Mouse (Mus musculus) intestine, embryonic 14.5 days (tissue): ENCODE data around the gene Pdcd1. TPM values are rescaled to one million over a fixed set of nuclear protein-coding genes. Genes with fewer than 3 reads are reported as not detected.
A peak's percentile ranks its signal among the peaks of the same experiment; 100 is the strongest.
"Not testable (repeated sequence)": the region's sequence is repeated elsewhere in the genome, so short reads cannot be mapped to it uniquely, and the experiment has no call there.

Source experiments
- ATAC-seq: fragments of 200-750 bp; cut with Nextera tagmentation; replicated peaks from 2 replicates; pipeline ENCODE4 v1.8.0; 2017; ENCODE audit warnings: low read depth, moderate number of reproducible peaks, moderate TSS enrichment, moderate library complexity; ENCODE audit not compliant: low FRiP score, low TSS enrichment
- DNase-seq: peaks from one replicate; pipeline ENCODE4 v3.0.0-alpha.2; 2018; ENCODE audit warnings: low spot score
- H3K27ac ChIP-seq: fragments of 300-500 bp; sonication (generic); 2 replicates; pipeline ENCODE4 v1.5.1; 2014; ENCODE audit warnings: low read depth, mild to moderate bottlenecking, control low read depth
- H3K27me3 ChIP-seq: fragments of 300-500 bp; sonication (generic); replicated peaks from 2 replicates; pipeline ENCODE4 v1.6.1; 2014; ENCODE audit warnings: low read length, control low read depth; ENCODE audit not compliant: control insufficient read depth, insufficient read depth
- H3K36me3 ChIP-seq: fragments of 300-500 bp; sonication (generic); 2 replicates; pipeline ENCODE4 v1.6.1; 2014; ENCODE audit warnings: low read length, control low read depth; ENCODE audit not compliant: control insufficient read depth, insufficient read depth
- H3K4me1 ChIP-seq: fragments of 300-500 bp; sonication (generic); replicated peaks from 2 replicates; pipeline ENCODE4 v1.6.1; 2014; ENCODE audit warnings: low read length, control low read depth, mixed read lengths; ENCODE audit not compliant: control insufficient read depth, insufficient read depth
- H3K4me2 ChIP-seq: fragments of 300-500 bp; sonication (generic); 2 replicates; pipeline ENCODE4 v1.6.1; 2014; ENCODE audit warnings: low read length
- H3K4me3 ChIP-seq: fragments of 300-500 bp; sonication (generic); 2 replicates; pipeline ENCODE4 v1.5.1; 2014; ENCODE audit warnings: low read depth, low read length, control low read depth, mixed read lengths
- H3K9ac ChIP-seq: fragments of 300-500 bp; sonication (generic); 2 replicates; pipeline ENCODE4 v1.6.1; 2014; ENCODE audit warnings: mild to moderate bottlenecking, low read length
- H3K9me3 ChIP-seq: fragments of 300-500 bp; sonication (generic); 2 replicates; pipeline ENCODE4 v1.6.1; 2016; ENCODE audit warnings: low read length, control low read depth; ENCODE audit not compliant: control insufficient read depth
- WGBS: fragments of 180-500 bp; shearing (Covaris S2); extraction: QIAGEN DNeasy Blood & Tissue Kit; methylation state at CpG from one replicate; pipeline ENCODE4 v1.1.7; 2014; 5-methylcytosine and 5-hydroxymethylcytosine counted together
- polyA plus RNA-seq: library from polyadenylated mRNA; unstranded; fragments of >200 nt; fragmentation: Nextera tagmentation; extraction: Ambion mirVana; gene quantifications from 2 replicates; pipeline ENCODE4 v1.2.1, GENCODE M21; 2014

Pdcd1 gene
- polyA plus RNA-seq, 1 experiment from 2014 or later, result 0.20 TPM

- ATAC-seq (no peak), DNase-seq (no peak)
- no peak overlapping the region for H3K4me3 ChIP-seq
- WGBS, result 63% methylated on average over 3 of the region's 3 CpGs
- H3K27me3 ChIP-seq, result no peaks in the 10 kb centered on the region
- no peaks in the 10 kb centered on the region for H3K4me1 ChIP-seq
- no peak overlapping the region for H3K27ac ChIP-seq
- no peak overlapping the region for H3K4me2 ChIP-seq
- no peaks in the 10 kb centered on the region for H3K9me3 ChIP-seq
- no peaks in the 10 kb centered on the region for H3K36me3 ChIP-seq
- no peak overlapping the region for H3K9ac ChIP-seq
Measured at GRCm38 (mm10) chr1:94078314-94078713, 26.0 kb upstream of the Pdcd1 start.

DNA sequence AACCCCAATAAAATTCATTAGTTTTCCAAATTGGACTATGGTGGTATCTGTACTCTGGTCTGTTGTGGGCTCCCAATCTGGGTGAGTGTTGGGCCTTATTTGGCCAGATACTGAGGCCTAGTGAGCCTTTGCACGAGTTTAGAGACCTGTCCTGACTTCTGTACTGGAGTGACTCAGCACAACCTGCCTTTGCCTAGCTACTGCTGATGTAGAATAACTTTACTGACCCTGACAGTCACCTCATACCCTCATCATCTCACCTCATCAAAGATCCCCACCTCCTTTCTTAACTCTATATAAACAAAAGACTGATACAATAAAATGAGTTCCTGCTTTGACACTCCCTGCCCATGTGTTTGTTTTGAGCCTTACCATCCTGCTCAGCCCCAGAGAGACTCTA lies 24.3 kb upstream of the Pdcd1 start:
- Histone ChIP-seq H3K9ac (no peak overlapping the region), H3K27ac (no peak overlapping the region), H3K9me3 (no peaks in the 10 kb centered on the region), H3K4me3 (no peak overlapping the region), H3K4me2 (no peak overlapping the region), H3K4me1 (no peaks in the 10 kb centered on the region), H3K36me3 (no peaks in the 10 kb centered on the region), H3K27me3 (no peaks in the 10 kb centered on the region)
- ATAC-seq (no peak), DNase-seq (no peak)
- 29% methylated on average over 1 of the region's 1 CpGs for WGBS

- Histone ChIP-seq H3K36me3 (no peaks in the 10 kb centered on the region), H3K9me3 (no peaks in the 10 kb centered on the region), H3K9ac (no peak overlapping the region), H3K4me1 (no peaks in the 10 kb centered on the region), H3K27me3 (no peaks in the 10 kb centered on the region), H3K27ac (no peak overlapping the region), H3K4me3 (no peak overlapping the region), H3K4me2 (no peak overlapping the region)
- ATAC-seq (no peak), DNase-seq (no peak)
- 88% methylated on average over 6 of the region's 6 CpGs for WGBS
Measured at GRCm38 (mm10) chr1:94074756-94075155, 22.4 kb upstream of the Pdcd1 start.

DNA sequence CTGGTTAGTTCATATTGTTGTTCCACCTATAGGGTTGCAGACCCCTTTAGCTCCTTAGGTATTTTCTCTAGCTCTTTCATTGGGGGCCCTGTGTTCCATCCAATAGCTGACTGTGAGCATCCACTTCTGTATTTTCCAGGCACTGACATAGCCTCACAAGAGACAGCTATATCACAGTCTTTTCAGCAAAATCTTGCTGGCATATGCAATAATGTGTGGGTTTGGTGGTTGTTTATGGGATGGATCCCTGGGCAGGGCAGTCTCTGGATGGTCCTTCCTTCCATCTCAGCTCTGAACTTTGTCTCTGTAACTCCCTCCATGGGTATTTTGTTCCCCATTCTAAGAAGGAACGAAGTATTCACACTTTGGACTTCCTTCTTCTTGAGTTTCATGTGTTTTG lies 5.9 kb upstream of the Pdcd1 start:
- DNase-seq, H3K9me3 ChIP-seq, ATAC-seq, H3K27ac ChIP-seq, H3K4me1 ChIP-seq, H3K9ac ChIP-seq, H3K36me3 ChIP-seq, H3K4me3 ChIP-seq, H3K4me2 ChIP-seq, H3K27me3 ChIP-seq: not testable (repeated sequence)
- WGBS, result 80% methylated on average over 1 of the region's 1 CpGs

DNA sequence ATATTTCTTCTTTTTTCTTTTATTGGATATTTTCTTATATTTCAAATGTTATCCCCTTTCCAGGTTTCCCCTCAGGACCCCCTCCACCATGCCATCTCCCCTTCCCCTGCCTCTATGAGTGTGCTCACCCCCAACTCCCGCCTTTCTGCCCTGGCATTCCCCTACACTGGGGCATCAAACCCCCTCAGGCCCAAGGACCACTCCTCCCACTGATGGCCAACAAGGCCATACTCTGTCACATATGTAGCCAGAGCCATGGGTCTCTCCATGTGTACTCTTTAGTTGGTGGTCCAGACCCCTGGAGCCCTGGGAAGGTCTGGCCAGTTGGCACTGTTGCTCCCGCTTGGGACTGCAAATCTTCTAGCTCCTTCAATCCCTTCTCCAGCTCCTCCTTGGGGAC lies 5.0 kb upstream of the Pdcd1 start:
- ATAC-seq (no peak), DNase-seq (peak; percentile 41)
- H3K4me2 ChIP-seq, result no peak overlapping the region
- no peaks in the 10 kb centered on the region for H3K36me3 ChIP-seq
- no peaks in the 10 kb centered on the region for H3K9me3 ChIP-seq
- no peaks in the 10 kb centered on the region for H3K27me3 ChIP-seq
- H3K9ac ChIP-seq, result no peak overlapping the region
- 88% methylated on average over 2 of the region's 2 CpGs for WGBS
- no peak overlapping the region for H3K27ac ChIP-seq
- H3K4me3 ChIP-seq, result no peak overlapping the region
- H3K4me1 ChIP-seq, result no peaks in the 10 kb centered on the region

- no peaks in the 10 kb centered on the region for H3K36me3 ChIP-seq
- DNase-seq, result no peak
- H3K4me2 ChIP-seq, result no peak overlapping the region
- no peak overlapping the region for H3K27ac ChIP-seq
- no peaks in the 10 kb centered on the region for H3K27me3 ChIP-seq
- no peaks in the 10 kb centered on the region for H3K9me3 ChIP-seq
- 42% methylated on average over 3 of the region's 3 CpGs for WGBS
- H3K4me1 ChIP-seq, result no peaks in the 10 kb centered on the region
- ATAC-seq, result no peak
- H3K4me3 ChIP-seq, result no peak overlapping the region
- no peak overlapping the region for H3K9ac ChIP-seq
Measured at GRCm38 (mm10) chr1:94055966-94056365, 3.6 kb upstream of the Pdcd1 start.

GRCm38 (mm10) chr1:94054481-94054880 lies 2.1 kb upstream of the Pdcd1 start:
- H3K4me1 ChIP-seq, result no peaks in the 10 kb centered on the region
- no peaks in the 10 kb centered on the region for H3K27me3 ChIP-seq
- no peaks in the 10 kb centered on the region for H3K36me3 ChIP-seq
- H3K4me2 ChIP-seq, result no peak overlapping the region
- H3K9me3 ChIP-seq, result no peaks in the 10 kb centered on the region
- ATAC-seq, result no peak
- no peak overlapping the region for H3K9ac ChIP-seq
- no peak overlapping the region for H3K4me3 ChIP-seq
- no peak for DNase-seq
- H3K27ac ChIP-seq, result no peak overlapping the region
- 83% methylated on average over 1 of the region's 1 CpGs for WGBS

DNA sequence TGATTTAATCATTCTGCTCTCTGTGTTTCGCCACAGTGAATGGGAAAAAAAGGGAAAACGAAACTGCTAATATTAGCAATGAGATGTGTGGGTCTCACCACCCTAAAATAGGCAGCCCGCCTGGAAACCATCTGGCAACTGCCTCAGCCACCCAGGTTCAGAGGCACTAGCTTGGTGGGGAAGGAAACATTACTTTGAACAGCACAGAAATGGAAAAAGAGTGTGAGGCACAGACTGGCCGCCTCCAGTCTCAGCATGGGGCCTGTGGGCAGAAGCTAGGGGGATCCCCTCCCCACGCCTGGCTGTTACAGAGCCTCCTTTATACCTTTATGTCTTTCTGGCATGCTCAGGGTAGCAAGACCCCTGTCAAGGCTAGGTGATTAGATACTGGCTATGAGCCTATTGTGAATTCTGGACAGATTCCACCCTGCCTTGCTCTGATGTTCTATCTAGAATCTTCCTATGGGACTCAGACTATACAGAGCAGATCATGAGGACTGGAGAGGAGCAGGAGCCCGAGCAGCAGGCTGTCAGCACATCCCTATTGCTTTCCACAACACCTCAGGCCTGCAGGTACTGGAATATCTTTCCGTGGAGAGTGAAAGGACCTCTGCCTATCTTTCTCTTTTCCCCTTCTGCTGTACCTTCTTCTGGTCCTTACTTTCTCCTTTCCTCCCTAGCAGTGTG lies 1.3 kb upstream of the Pdcd1 start:
- Histone ChIP-seq H3K4me2 (no peak overlapping the region), H3K27ac (no peak overlapping the region), H3K4me1 (no peaks in the 10 kb centered on the region), H3K9me3 (no peaks in the 10 kb centered on the region), H3K9ac (no peak overlapping the region), H3K4me3 (no peak overlapping the region), H3K36me3 (no peaks in the 10 kb centered on the region), H3K27me3 (no peaks in the 10 kb centered on the region)
- no peak for DNase-seq
- 67% methylated on average over 7 of the region's 7 CpGs for WGBS
- no peak for ATAC-seq

- H3K4me3 ChIP-seq, result no peak overlapping the region
- no peaks in the 10 kb centered on the region for H3K9me3 ChIP-seq
- H3K4me2 ChIP-seq, result no peak overlapping the region
- H3K4me1 ChIP-seq, result no peaks in the 10 kb centered on the region
- DNase-seq, result no peak
- H3K9ac ChIP-seq, result no peak overlapping the region
- H3K36me3 ChIP-seq, result no peaks in the 10 kb centered on the region
- no peak overlapping the region for H3K27ac ChIP-seq
- no peaks in the 10 kb centered on the region for H3K27me3 ChIP-seq
- WGBS, result 83% methylated on average over 5 of the region's 5 CpGs
- ATAC-seq, result no peak
Measured at GRCm38 (mm10) chr1:94051104-94051503, 1.2 kb downstream of the Pdcd1 start.
